Mouse (Mus musculus) kidney, embryonic 15.5 days (tissue): ENCODE results near the gene Naa40. TPM values are rescaled to one million over a fixed set of nuclear protein-coding genes. Genes with fewer than 3 reads are reported as not detected.

ENCODE experiments used
- ATAC-seq: fragments of 200-750 bp; cut with Nextera tagmentation; replicated peaks from 2 replicates; pipeline ENCODE4 v1.8.0; 2017; ENCODE audit warnings: moderate TSS enrichment; ENCODE audit not compliant: low FRiP score
- H3K27ac ChIP-seq: fragments of 300-500 bp; sonication (generic); 2 replicates; pipeline ENCODE4 v1.5.1; 2015; ENCODE audit warnings: mild to moderate bottlenecking, inconsistent platforms
- H3K27me3 ChIP-seq: fragments of 300-500 bp; sonication (generic); 2 replicates; pipeline ENCODE4 v1.6.1; 2015; ENCODE audit warnings: inconsistent platforms
- H3K36me3 ChIP-seq: fragments of 300-500 bp; sonication (generic); 2 replicates; pipeline ENCODE4 v1.6.1; 2015; ENCODE audit warnings: inconsistent platforms
- H3K4me1 ChIP-seq: fragments of 300-500 bp; sonication (generic); 2 replicates; pipeline ENCODE4 v1.6.1; 2015; ENCODE audit warnings: inconsistent platforms
- H3K4me2 ChIP-seq: fragments of 300-500 bp; sonication (generic); 2 replicates; pipeline ENCODE4 v1.6.1; 2015; ENCODE audit warnings: moderate library complexity, mild to moderate bottlenecking, inconsistent platforms
- H3K4me3 ChIP-seq: fragments of 300-500 bp; sonication (generic); replicated peaks from 2 replicates; pipeline ENCODE4 v1.5.1; 2015; ENCODE audit warnings: mild to moderate bottlenecking, inconsistent platforms
- H3K9ac ChIP-seq: fragments of 300-500 bp; sonication (generic); 2 replicates; pipeline ENCODE4 v1.6.1; 2015; ENCODE audit warnings: mild to moderate bottlenecking, inconsistent platforms
- H3K9me3 ChIP-seq: fragments of 300-500 bp; sonication (generic); replicated peaks from 2 replicates; pipeline ENCODE4 v1.6.1; 2016; ENCODE audit warnings: inconsistent platforms
- whole genome bisulfite sequencing: fragments of 180-500 bp; shearing (Covaris S2); methylation state at CpG from one replicate; pipeline ENCODE4 v1.1.7; 2015; ENCODE audit warnings: mixed read lengths; 5-methylcytosine and 5-hydroxymethylcytosine counted together
- polyA plus RNA-seq: library from polyadenylated mRNA; unstranded; fragments of >200 nt; fragmentation: Nextera tagmentation; extraction: Ambion mirVana; gene quantifications from 2 replicates; pipeline ENCODE4 v1.2.1, GENCODE M21; 2015

Naa40 gene
- polyA plus RNA-seq, 1 experiment from 2014 or later = 75.3 TPM

- Histone ChIP-seq H3K4me1 (peaks cover 36% of the 10 kb centered on the region), H3K27ac (no peak overlapping the region), H3K4me2 (no peak overlapping the region), H3K36me3 (peaks cover 91% of the 10 kb centered on the region), H3K27me3 (no peaks in the 10 kb centered on the region), H3K9ac (no peak overlapping the region), H3K9me3 (no peaks in the 10 kb centered on the region), H3K4me3 (no peak overlapping the region)
- ATAC-seq = no peak
- 72% methylated on average over 13 of the region's 13 CpGs for WGBS
Measured at GRCm38 (mm10) chr19:7274326-7274990, 33.5 kb upstream of the Naa40 start.

- 94% methylated on average over 4 of the region's 4 CpGs for WGBS
- peaks cover 81% of the 10 kb centered on the region for H3K36me3 ChIP-seq
- no peak overlapping the region for H3K9ac ChIP-seq
Measured at GRCm38 (mm10) chr19:7273486-7273885, 32.5 kb upstream of the Naa40 start.

GRCm38 (mm10) chr19:7269290-7270044, 28.5 kb upstream of the Naa40 start:
- Histone ChIP-seq H3K9ac (peak overlapping the region; percentile 82), H3K27ac (peak overlapping the region; percentile 2), H3K9me3 (no peaks in the 10 kb centered on the region), H3K4me1 (peaks cover 61% of the 10 kb centered on the region), H3K27me3 (no peaks in the 10 kb centered on the region), H3K36me3 (peaks cover 41% of the 10 kb centered on the region), H3K4me3 (peak overlapping the region; percentile 78), H3K4me2 (peak overlapping the region; percentile 95)
- 8% methylated on average over 11 of the region's 11 CpGs for WGBS
- ATAC-seq = no peak

More at GRCm38 (mm10) chr19:7273486-7273885, 32.5 kb upstream of the Naa40 start:
- no peak overlapping the region for H3K4me2 ChIP-seq
- no peaks in the 10 kb centered on the region for H3K27me3 ChIP-seq
- H3K4me1 ChIP-seq = peaks cover 46% of the 10 kb centered on the region
- H3K27ac ChIP-seq = no peak overlapping the region
- H3K9me3 ChIP-seq = no peaks in the 10 kb centered on the region
- H3K4me3 ChIP-seq = no peak overlapping the region
- no peak for ATAC-seq

GRCm38 (mm10) chr19:7268722-7269090, 27.7 kb upstream of the Naa40 start:
- H3K27me3 ChIP-seq = no peaks in the 10 kb centered on the region
- peak overlapping the region; percentile 78 for H3K4me3 ChIP-seq
- under 1% methylated on average over 30 of the region's 30 CpGs for WGBS
- H3K36me3 ChIP-seq = peaks cover 34% of the 10 kb centered on the region
- peak overlapping the region; percentile 95 for H3K4me2 ChIP-seq
- H3K4me1 ChIP-seq = peaks cover 62% of the 10 kb centered on the region
- peak overlapping the region; percentile 82 for H3K9ac ChIP-seq
- H3K9me3 ChIP-seq = no peaks in the 10 kb centered on the region
- peak overlapping the region; percentile 90 for H3K27ac ChIP-seq
- ATAC-seq = peak; percentile 34

GRCm38 (mm10) chr19:7267781-7268721, 27.1 kb upstream of the Naa40 start:
- Histone ChIP-seq H3K4me1 (peaks cover 62% of the 10 kb centered on the region), H3K4me3 (peak overlapping the region; percentile 78)
- WGBS = under 1% methylated on average over 70 of the region's 97 CpGs

GRCm38 (mm10) chr19:7267091-7267741, 26.2 kb upstream of the Naa40 start, which contains the start of gene Rcor2:
Gene Rcor2 (plus strand): TSS chr19:7267325.
- Histone ChIP-seq H3K4me2 (peak within 1 kb of the TSS; percentile 95), H3K4me1 (peaks cover 62% of the 10 kb centered on the region), H3K36me3 (peaks cover 19% of the 10 kb centered on the region), H3K27me3 (no peaks in the 10 kb centered on the region), H3K9ac (peak within 1 kb of the TSS; percentile 82), H3K9me3 (no peaks in the 10 kb centered on the region), H3K27ac (peak within 1 kb of the TSS; percentile 90), H3K4me3 (peak within 1 kb of the TSS; percentile 78)
- 3% methylated on average over 28 of the region's 28 CpGs for whole genome bisulfite sequencing
- peak; percentile 53 for ATAC-seq

More at GRCm38 (mm10) chr19:7267781-7268721, 27.1 kb upstream of the Naa40 start:
- Histone ChIP-seq H3K4me2 (peak overlapping the region; percentile 95), H3K36me3 (peaks cover 28% of the 10 kb centered on the region), H3K27ac (peak overlapping the region; percentile 90), H3K9ac (peak overlapping the region; percentile 82), H3K9me3 (no peaks in the 10 kb centered on the region), H3K27me3 (no peaks in the 10 kb centered on the region)
- ATAC-seq = peak; percentile 61

- peak overlapping the region; percentile 90 for H3K27ac ChIP-seq
- 59% methylated on average over 4 of the region's 4 CpGs for WGBS
- no peaks in the 10 kb centered on the region for H3K27me3 ChIP-seq
- H3K4me3 ChIP-seq = no peak overlapping the region
- peak overlapping the region; percentile 30 for H3K4me2 ChIP-seq
- no peak for ATAC-seq
- no peak overlapping the region for H3K9ac ChIP-seq
- H3K9me3 ChIP-seq = no peaks in the 10 kb centered on the region
- peaks cover 62% of the 10 kb centered on the region for H3K4me1 ChIP-seq
- peaks cover 11% of the 10 kb centered on the region for H3K36me3 ChIP-seq
Measured at GRCm38 (mm10) chr19:7266421-7266831, 25.4 kb upstream of the Naa40 start.

GRCm38 (mm10) chr19:7265478-7266191, 24.7 kb upstream of the Naa40 start:
- H3K4me2 ChIP-seq = peak overlapping the region; percentile 30
- no peak for ATAC-seq
- H3K4me3 ChIP-seq = no peak overlapping the region
- WGBS = 31% methylated on average over 14 of the region's 14 CpGs
- H3K9me3 ChIP-seq = no peaks in the 10 kb centered on the region
- peaks cover 61% of the 10 kb centered on the region for H3K4me1 ChIP-seq
- H3K27ac ChIP-seq = peak overlapping the region; percentile 90
- H3K27me3 ChIP-seq = no peaks in the 10 kb centered on the region
- H3K9ac ChIP-seq = 0 out of 2 replicates have a peak overlapping the region, but pooled peaks have one; percentile 14
- peaks cover 3% of the 10 kb centered on the region for H3K36me3 ChIP-seq

- Histone ChIP-seq H3K4me2 (no peak overlapping the region), H3K9ac (peak overlapping the region; percentile 15; the same call in 1 of the 2 replicates), H3K4me3 (no peak overlapping the region), H3K27me3 (no peaks in the 10 kb centered on the region), H3K4me1 (peaks cover 55% of the 10 kb centered on the region), H3K27ac (peak overlapping the region; percentile 90), H3K36me3 (no peaks in the 10 kb centered on the region), H3K9me3 (no peaks in the 10 kb centered on the region)
- no peak for ATAC-seq
- WGBS = 25% methylated on average over 6 of the region's 6 CpGs
Measured at GRCm38 (mm10) chr19:7264766-7265331, 23.9 kb upstream of the Naa40 start.

- WGBS = 16% methylated on average over 9 of the region's 9 CpGs
- H3K27ac ChIP-seq = 0 out of 2 replicates have a peak overlapping the region, but pooled peaks have one; percentile 90
- no peak overlapping the region for H3K4me2 ChIP-seq
- H3K9me3 ChIP-seq = no peaks in the 10 kb centered on the region
- H3K27me3 ChIP-seq = no peaks in the 10 kb centered on the region
- ATAC-seq = no peak
- H3K36me3 ChIP-seq = no peaks in the 10 kb centered on the region
- H3K9ac ChIP-seq = peak overlapping the region; percentile 15; the same call in 1 of the 2 replicates
- H3K4me3 ChIP-seq = no peak overlapping the region
- H3K4me1 ChIP-seq = peaks cover 49% of the 10 kb centered on the region
Measured at GRCm38 (mm10) chr19:7264088-7264765, 23.2 kb upstream of the Naa40 start.
